Comparison of ENCODE assay signal across 8 mouse cellular contexts in the genomic region with DNA sequence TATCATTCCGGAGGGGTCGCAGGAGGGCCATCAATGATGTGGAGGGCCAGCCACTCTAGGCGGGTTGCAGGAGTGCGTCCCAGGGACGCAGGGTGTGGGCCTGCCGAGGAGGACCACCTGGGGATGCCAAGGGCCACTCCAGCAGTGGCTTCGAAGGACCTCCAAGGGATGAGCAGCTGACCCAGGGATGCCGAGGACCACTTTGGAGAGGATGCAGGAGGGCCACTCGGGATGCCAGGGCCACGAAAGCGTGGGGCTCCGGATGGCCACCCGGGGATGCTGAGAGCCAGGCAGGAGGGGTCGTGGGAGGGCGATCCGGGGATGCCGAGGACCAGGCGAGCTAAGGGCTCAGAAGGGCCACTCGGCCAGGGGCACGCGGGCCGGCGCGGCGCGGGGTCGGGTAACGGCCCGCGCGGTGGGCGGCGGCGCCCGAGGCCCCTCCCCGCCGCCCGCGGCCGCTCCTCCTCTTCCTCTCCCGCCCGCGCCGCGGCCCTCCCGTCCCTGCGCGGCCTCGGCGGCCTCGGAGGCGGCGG. TPM values are rescaled to one million over a fixed set of nuclear protein-coding genes. Genes with fewer than 3 reads are reported as not detected.
A peak's percentile ranks its signal among the peaks of the same experiment; 100 is the strongest.
DNase-seq lines count a peak whose midpoint lies in the region; ATAC-seq lines count a peak whose summit lies in the region.

Gene Mta1, plus strand, starts transcription at position 530 of the 533 bp plus-strand sequence.

- H3K4me1 ChIP-seq in hindbrain, embryonic 11.5 days (replicated peaks; ENCODE audit: control insufficient read depth, insufficient read depth, low read length): peaks cover 2% of the 10 kb centered on the region

- peak within 1 kb of the TSS; percentile 99 for H3K9ac ChIP-seq in hindbrain, embryonic 11.5 days (ENCODE audit: low read depth, low read length)

- ATAC-seq in hindbrain, embryonic 11.5 days (ENCODE audit: low FRiP score): peak; percentile 70

- peaks cover 31% of the 10 kb centered on the region for H3K79me2 ChIP-seq in macrophage (ENCODE audit: inconsistent target)

- H3K4me3 ChIP-seq in hindbrain, embryonic 11.5 days (ENCODE audit: low read depth, low read length): peak within 1 kb of the TSS; percentile 70
- peak within 1 kb of the TSS; percentile 29 for H3K4me3 ChIP-seq in macrophage (ENCODE audit: inconsistent target)

- peak in 1 of 2 experiments; percentile 51 for DNase-seq in left cerebral cortex, adult 18-20 months (ENCODE audit: low spot score in 2 of 2)
- no peak for DNase-seq in left cerebral cortex, adult 11 months (ENCODE audit: low spot score)
- peak; percentile 56 for DNase-seq in cerebellum, adult 8-10 months
- DNase-seq in forelimb bud, embryonic 11.5 days (ENCODE audit: low read depth, low spot score): peak; percentile 21
- DNase-seq in hindbrain, embryonic 11.5 days (ENCODE audit: low spot score): peak; percentile 76
- DNase-seq in left cerebral cortex, adult 8-10 months (ENCODE audit: low spot score in 2 of 2): no peak
- peak; percentile 46 to 49 for DNase-seq in spleen, postnatal 36 days (ENCODE audit: low spot score in 2 of 2)

- H3K9me3 ChIP-seq in hindbrain, embryonic 11.5 days (ENCODE audit: control insufficient read depth, low read length): no peaks in the 10 kb centered on the region

- H3K27me3 ChIP-seq in hindbrain, embryonic 11.5 days (ENCODE audit: control insufficient read depth, insufficient read depth, low read length): no peaks in the 10 kb centered on the region

- no peaks in the 10 kb centered on the region for H3K36me3 ChIP-seq in hindbrain, embryonic 11.5 days (ENCODE audit: control insufficient read depth, insufficient read depth, low read length)
- no peaks in the 10 kb centered on the region for H3K36me3 ChIP-seq in macrophage (ENCODE audit: inconsistent target)

- 1% methylated on average over 30 of the region's 53 CpGs for WGBS in hindbrain, embryonic 11.5 days
- WGBS in macrophage (ENCODE audit: missing documents): 7% methylated on average over 33 of the region's 53 CpGs

- H3K4me2 ChIP-seq in hindbrain, embryonic 11.5 days (replicated peaks; ENCODE audit: low read depth, low read length): peak within 1 kb of the TSS; percentile 95

- peak within 1 kb of the TSS; percentile 77 for H3K27ac ChIP-seq in hindbrain, embryonic 11.5 days (ENCODE audit: low read depth, low read length)
- H3K27ac ChIP-seq in macrophage: no peak within 1 kb of the TSS

RNA-seq across cellular contexts. Expression of gene Mta1, which starts in this region (rescaled TPM):
- 10 to 100 TPM; 71.5 to 71.9 TPM for total RNA-seq in left cerebral cortex, adult 18-20 months (2021)
- 17.2 and 19.4 TPM in 2 replicates for polyA plus RNA-seq in hindbrain, embryonic 11.5 days (2014; fragmentation: Nextera tagmentation; extraction: Ambion mirVana)
- total RNA-seq in left cerebral cortex, adult 8-10 months (2022): 10 to 100 TPM; 70.5 to 74.5 (median 71.6) TPM
- 10 to 100 TPM; 15.2 to 70.7 (median 40.0) TPM for total RNA-seq in macrophage (2018; cell fraction: chromatin; rRNA removed)
- 10 to 100 TPM; 20.9 to 30.7 (median 24.2) TPM for total RNA-seq in macrophage (2018; cell fraction: cytosol; rRNA removed)
- total RNA-seq in macrophage (2018; cell fraction: nucleus; rRNA removed): 10 to 100 TPM; 14.0 to 47.5 (median 24.4) TPM
- 18.9 to 28.3 TPM (median 24.5 TPM) in 3 replicates for polyA plus RNA-seq in macrophage (2018)

Comparison
In these comparisons a context has a peak if more than half of its experiments do, and no peak if none do; other contexts are left out.
1. DNase-seq: peak in cerebellum, adult 8-10 months (single experiment), forelimb bud, embryonic 11.5 days (single experiment), hindbrain, embryonic 11.5 days (single experiment) and spleen, postnatal 36 days (2 of 2); none in left cerebral cortex, adult 11 months (single experiment) and left cerebral cortex, adult 8-10 months (0 of 2).